Mouse (Mus musculus) E14TG2a.4 (cell line): ENCODE results near the gene Cfap97d1.

Experiments used
- CTCF ChIP-seq: conservative IDR thresholded peaks from 2 replicates; pipeline ENCODE4 v1.5.1; 2014; ENCODE audit warnings: low read length
- NANOG ChIP-seq: IDR thresholded peaks from 2 replicates; pipeline ENCODE4 v1.6.1; 2014; ENCODE audit warnings: borderline replicate concordance, low read length, mixed read lengths
- POU5F1 ChIP-seq: IDR thresholded peaks from 2 replicates; pipeline ENCODE4 v1.6.1; 2014; ENCODE audit warnings: low read length, borderline replicate concordance

DNA sequence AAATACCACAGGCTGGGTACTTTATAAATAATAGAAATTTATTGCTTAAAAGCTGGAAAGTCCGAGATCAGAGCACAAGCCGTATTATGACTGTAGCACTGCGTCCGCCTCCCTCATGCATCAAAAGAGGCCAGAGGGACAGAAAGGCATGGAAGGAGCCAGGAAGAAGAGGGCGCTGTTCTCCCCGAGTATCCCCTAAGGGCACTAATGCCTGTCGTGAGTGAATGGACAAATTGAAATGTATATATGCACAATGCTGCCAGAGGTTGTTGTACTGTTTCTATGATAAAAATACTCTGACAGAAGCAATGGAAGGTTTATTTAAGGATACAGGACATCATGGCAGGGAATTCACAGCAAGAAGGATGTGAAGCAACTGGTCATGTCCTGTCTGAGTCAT, 45.9 kb downstream of the Cfap97d1 start:
- no peak for TF ChIP-seq CTCF
- no peak for TF ChIP-seq POU5F1
- no peak for TF ChIP-seq NANOG
